Mouse (Mus musculus): Measurements from ENCODE around the gene 5031439G07Rik. TPM values are rescaled to one million over a fixed set of nuclear protein-coding genes. Genes with fewer than 3 reads are reported as not detected.
A peak's percentile ranks its signal among the peaks of the same experiment; 100 is the strongest.

5031439G07Rik gene
- polyA plus RNA-seq, 1 experiment from 2014 or later, result 10.0 TPM

- H3K4me3 ChIP-seq (replicated peaks; ENCODE audit: low read depth, low read length), result no peak overlapping the region
- WGBS, result 51% methylated on average over 4 of the region's 4 CpGs
- H3K4me1 ChIP-seq (replicated peaks; ENCODE audit: insufficient read depth, low read length), result no peaks in the 10 kb centered on the region
- no peak overlapping the region for H3K9ac ChIP-seq (ENCODE audit: low read depth, low read length)
- no peak for ATAC-seq (replicated peaks; ENCODE audit: low FRiP score, low read depth)
- TF ChIP-seq CTCF (IDR thresholded peaks at IDR 0.05; ENCODE audit: low read depth), result no peak
- no peaks in the 10 kb centered on the region for H3K9me3 ChIP-seq (replicated peaks; ENCODE audit: low read length)
- DNase-seq (ENCODE audit: low spot score), result no peak
- H3K4me2 ChIP-seq (ENCODE audit: low read length), result no peak overlapping the region
- H3K27me3 ChIP-seq (ENCODE audit: insufficient read depth, low read length), result no peaks in the 10 kb centered on the region
- H3K36me3 ChIP-seq (ENCODE audit: insufficient read depth, low read length), result no peaks in the 10 kb centered on the region
- H3K27ac ChIP-seq, result no peak overlapping the region
These were observed 39.4 kb upstream of the 5031439G07Rik start for GRCm38 (mm10) chr15:85027740-85028139.

- no peak overlapping the region for H3K4me3 ChIP-seq (replicated peaks; ENCODE audit: low read depth, low read length)
- no peaks in the 10 kb centered on the region for H3K4me1 ChIP-seq (replicated peaks; ENCODE audit: insufficient read depth, low read length)
- ATAC-seq (replicated peaks; ENCODE audit: low FRiP score, low read depth) (no peak), DNase-seq (ENCODE audit: low spot score) (no peak)
- WGBS, result 81% methylated on average over 4 of the region's 4 CpGs
- H3K9me3 ChIP-seq (replicated peaks; ENCODE audit: low read length), result no peaks in the 10 kb centered on the region
- H3K36me3 ChIP-seq (ENCODE audit: insufficient read depth, low read length), result no peaks in the 10 kb centered on the region
- no peak overlapping the region for H3K9ac ChIP-seq (ENCODE audit: low read depth, low read length)
- H3K27ac ChIP-seq, result no peak overlapping the region
- H3K27me3 ChIP-seq (ENCODE audit: insufficient read depth, low read length), result no peaks in the 10 kb centered on the region
- TF ChIP-seq CTCF (IDR thresholded peaks at IDR 0.05; ENCODE audit: low read depth), result no peak
- H3K4me2 ChIP-seq (ENCODE audit: low read length), result no peak overlapping the region
These were observed 37.8 kb upstream of the 5031439G07Rik start for GRCm38 (mm10) chr15:85026197-85026596.

- 63% methylated on average over 4 of the region's 4 CpGs for WGBS
- Histone ChIP-seq H3K4me1 (replicated peaks; ENCODE audit: insufficient read depth, low read length) (no peaks in the 10 kb centered on the region), H3K27me3 (ENCODE audit: insufficient read depth, low read length) (no peaks in the 10 kb centered on the region), H3K36me3 (ENCODE audit: insufficient read depth, low read length) (no peaks in the 10 kb centered on the region), H3K4me3 (replicated peaks; ENCODE audit: low read depth, low read length) (no peak overlapping the region), H3K4me2 (ENCODE audit: low read length) (no peak overlapping the region), H3K9me3 (replicated peaks; ENCODE audit: low read length) (no peaks in the 10 kb centered on the region), H3K9ac (ENCODE audit: low read depth, low read length) (no peak overlapping the region), H3K27ac (no peak overlapping the region)
- ATAC-seq (replicated peaks; ENCODE audit: low FRiP score, low read depth) (no peak), DNase-seq (ENCODE audit: low spot score) (no peak)
- no peak for TF ChIP-seq CTCF (IDR thresholded peaks at IDR 0.05; ENCODE audit: low read depth)
These were observed 33.9 kb upstream of the 5031439G07Rik start for GRCm38 (mm10) chr15:85022211-85022610.

GRCm38 (mm10) chr15:85016951-85017664, 28.8 kb upstream of the 5031439G07Rik start, which contains the start of gene Upk3a:
Gene Upk3a, plus strand, starts transcription at chr15:85017141.
- Histone ChIP-seq H3K9ac (ENCODE audit: low read depth, low read length) (no peak within 1 kb of the TSS), H3K27me3 (ENCODE audit: insufficient read depth, low read length) (no peaks in the 10 kb centered on the region), H3K4me2 (ENCODE audit: low read length) (no peak within 1 kb of the TSS), H3K4me1 (replicated peaks; ENCODE audit: insufficient read depth, low read length) (peaks cover 7% of the 10 kb centered on the region; the same call in 1 of the 2 replicates), H3K36me3 (ENCODE audit: insufficient read depth, low read length) (no peaks in the 10 kb centered on the region), H3K27ac (no peak within 1 kb of the TSS), H3K4me3 (replicated peaks; ENCODE audit: low read depth, low read length) (no peak within 1 kb of the TSS), H3K9me3 (replicated peaks; ENCODE audit: low read length) (no peaks in the 10 kb centered on the region)
- 7% methylated on average over 21 of the region's 21 CpGs for WGBS
- no peak for TF ChIP-seq CTCF (IDR thresholded peaks at IDR 0.05; ENCODE audit: low read depth)
- peak; percentile 32 for DNase-seq (ENCODE audit: low spot score)
- ATAC-seq (replicated peaks; ENCODE audit: low FRiP score, low read depth), result peak; percentile 57; the same call in 1 of the 2 replicates

GRCm38 (mm10) chr15:85015771-85016170, 27.4 kb upstream of the 5031439G07Rik start:
- Histone ChIP-seq H3K27me3 (ENCODE audit: insufficient read depth, low read length) (no peaks in the 10 kb centered on the region), H3K4me3 (replicated peaks; ENCODE audit: low read depth, low read length) (no peak overlapping the region), H3K36me3 (ENCODE audit: insufficient read depth, low read length) (no peaks in the 10 kb centered on the region), H3K9ac (ENCODE audit: low read depth, low read length) (no peak overlapping the region), H3K27ac (no peak overlapping the region), H3K9me3 (replicated peaks; ENCODE audit: low read length) (no peaks in the 10 kb centered on the region), H3K4me2 (ENCODE audit: low read length) (no peak overlapping the region), H3K4me1 (replicated peaks; ENCODE audit: insufficient read depth, low read length) (peaks cover 7% of the 10 kb centered on the region; the same call in 1 of the 2 replicates)
- 74% methylated on average over 11 of the region's 11 CpGs for WGBS
- DNase-seq (ENCODE audit: low spot score) (no peak), ATAC-seq (replicated peaks; ENCODE audit: low FRiP score, low read depth) (no peak)
- no peak for TF ChIP-seq CTCF (IDR thresholded peaks at IDR 0.05; ENCODE audit: low read depth)

GRCm38 (mm10) chr15:85012662-85013054, 24.3 kb upstream of the 5031439G07Rik start:
- ATAC-seq (replicated peaks; ENCODE audit: low FRiP score, low read depth) (peak; percentile 61), DNase-seq (ENCODE audit: low spot score) (peak; percentile 27)
- H3K27me3 ChIP-seq (ENCODE audit: insufficient read depth, low read length), result no peaks in the 10 kb centered on the region
- TF ChIP-seq CTCF (IDR thresholded peaks at IDR 0.05; ENCODE audit: low read depth), result no peak
- H3K9ac ChIP-seq (ENCODE audit: low read depth, low read length), result no peak overlapping the region
- H3K27ac ChIP-seq, result peak overlapping the region; percentile 70
- H3K36me3 ChIP-seq (ENCODE audit: insufficient read depth, low read length), result no peaks in the 10 kb centered on the region
- peak overlapping the region; percentile 30 for H3K4me2 ChIP-seq (ENCODE audit: low read length)
- H3K4me1 ChIP-seq (replicated peaks; ENCODE audit: insufficient read depth, low read length), result peaks cover 7% of the 10 kb centered on the region; the same call in 1 of the 2 replicates
- H3K9me3 ChIP-seq (replicated peaks; ENCODE audit: low read length), result no peaks in the 10 kb centered on the region
- H3K4me3 ChIP-seq (replicated peaks; ENCODE audit: low read depth, low read length), result no peak overlapping the region
- WGBS, result 30% methylated on average over 2 of the region's 2 CpGs

Measured in kidney, postnatal 0 days (tissue).